Mouse (Mus musculus) inflammation-experienced regulatory T-cells, adult 16 weeks (primary cell): ENCODE measurements around the gene Oser1. TPM values are rescaled to one million over a fixed set of nuclear protein-coding genes. Genes with fewer than 3 reads are reported as not detected.

Experiments
- polyA plus RNA-seq: library from polyadenylated mRNA; unstranded; fragments of 100-300 nt; shearing (Covaris generic); gene quantifications from one replicate; pipeline ENCODE4 v1.2.1, GENCODE M21; 2017

Oser1 gene
- 108 TPM for polyA plus RNA-seq

DNA sequence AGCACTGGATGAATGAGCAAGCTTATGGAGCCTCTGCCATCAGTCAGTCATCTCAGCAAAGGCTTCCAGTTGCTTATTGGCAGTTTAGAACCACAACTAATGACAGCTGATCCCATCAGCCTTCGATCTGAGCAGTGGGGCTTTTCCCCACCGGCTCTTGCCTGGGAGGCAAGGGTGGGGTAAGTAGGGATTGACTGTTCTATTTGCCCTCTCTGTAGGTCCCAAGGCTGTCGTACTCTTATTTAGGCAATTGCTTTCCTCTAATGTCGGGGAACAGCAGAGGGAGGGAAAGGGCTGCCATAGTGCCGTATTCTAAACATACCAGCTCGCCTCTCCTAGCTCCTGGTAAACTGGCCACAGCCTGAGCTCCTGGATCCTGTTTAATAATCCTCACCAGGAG lies at the start of gene Oser1:
Gene Oser1, minus strand, starts transcription at position 101 of the 400 bp plus-strand sequence.

DNA sequence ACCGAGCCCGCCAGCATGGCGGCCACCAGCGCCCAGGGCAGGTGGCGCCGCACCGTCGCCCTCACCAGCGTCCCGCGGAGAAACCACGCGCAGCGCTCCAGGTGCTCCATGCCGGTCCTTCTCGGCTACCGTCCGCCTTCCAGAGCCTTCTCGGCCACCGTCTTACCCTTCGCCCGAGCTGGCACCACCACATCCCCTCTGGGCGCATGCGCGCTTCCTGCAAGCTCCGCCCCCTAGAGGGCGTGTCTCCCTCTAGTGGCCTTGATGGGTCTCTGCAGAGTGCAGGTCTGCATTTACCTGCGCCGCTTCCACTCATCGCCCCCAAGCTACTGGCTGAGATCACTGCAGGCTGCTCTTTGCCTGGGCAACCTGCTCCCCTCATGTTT lies 48.0 kb upstream of the Oser1 start, which contains the start of gene Fitm2:
Gene Fitm2, minus strand, starts transcription at position 164 of the 386 bp plus-strand sequence.

DNA sequence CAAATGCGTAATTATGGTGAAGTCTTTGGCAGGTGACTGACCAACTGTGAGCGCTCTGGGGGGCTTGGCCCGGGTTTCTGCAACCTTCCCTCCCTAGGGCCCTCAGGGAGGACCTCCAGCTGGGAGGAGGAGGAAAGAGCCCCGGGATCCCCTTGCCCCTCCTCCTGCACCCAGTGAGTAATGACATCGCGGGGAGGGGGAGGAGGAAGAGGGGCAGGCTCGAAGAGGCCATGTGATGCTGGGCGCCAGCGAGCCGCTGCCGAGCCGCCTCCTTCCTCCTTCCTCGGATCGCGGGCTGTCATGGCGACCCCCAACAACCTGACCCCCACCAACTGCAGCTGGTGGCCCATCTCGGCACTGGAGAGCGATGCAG lies 13.7 kb upstream of the Oser1 start, which contains the start of gene Gdap1l1:
Gene Gdap1l1, plus strand, starts transcription at position 231 of the 373 bp plus-strand sequence.

DNA sequence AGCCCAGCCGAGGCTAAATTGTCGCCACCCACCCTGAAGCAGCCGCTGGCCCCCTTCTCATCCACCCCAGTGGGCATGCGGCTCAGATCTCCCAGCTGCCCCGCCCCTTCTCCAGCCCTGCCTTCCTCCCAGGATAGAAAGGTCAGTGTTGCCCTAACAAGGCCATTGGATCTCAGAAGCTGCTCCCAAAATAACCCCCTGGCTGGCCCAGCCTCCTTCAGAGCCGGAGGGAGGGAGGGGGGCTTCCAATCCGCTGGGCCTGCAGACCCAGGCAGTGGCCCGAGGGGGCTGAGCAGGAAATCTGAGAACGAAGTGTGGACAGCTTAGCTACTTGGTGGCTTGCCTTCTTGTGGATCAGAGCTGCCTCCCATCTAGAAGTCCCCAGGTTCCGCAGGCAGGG lies 26.6 kb downstream of the Oser1 start, which contains the start of gene Jph2:
Gene Jph2, minus strand, starts transcription at position 89 of the 400 bp plus-strand sequence.

Other genes with a start within 250 kb of the Oser1 start
- gene Tox2, start 221.6 kb downstream of the Oser1 start, polyA plus RNA-seq = 25.0 TPM
- gene Jph2, start 26.7 kb downstream of the Oser1 start, polyA plus RNA-seq = not detected
- gene Gdap1l1, start 13.8 kb upstream of the Oser1 start, polyA plus RNA-seq = not detected
- gene Fitm2, start 47.9 kb upstream of the Oser1 start, polyA plus RNA-seq = 5.1 TPM
- not detected for gene R3hdml, start 67.6 kb upstream of the Oser1 start, polyA plus RNA-seq
- not detected for gene Hnf4a, start 82.1 kb upstream of the Oser1 start, polyA plus RNA-seq
- 82.8 TPM for gene Ttpal, start 177.6 kb upstream of the Oser1 start, polyA plus RNA-seq
- gene Serinc3, start 220.4 kb upstream of the Oser1 start, polyA plus RNA-seq = 944 TPM
- gene Pkig, start 233.7 kb upstream of the Oser1 start, polyA plus RNA-seq = 7.7 TPM